Mouse (Mus musculus): ENCODE results near the gene Usp30. TPM values are rescaled to one million over a fixed set of nuclear protein-coding genes. Genes with fewer than 3 reads are reported as not detected.

Gene Usp30
- polyA plus RNA-seq, 1 experiment from 2014 or later, result 9.3 TPM

GRCm38 (mm10) chr5:114129550-114130210 lies 64.4 kb downstream of the Usp30 start:
- H3K9ac ChIP-seq (ENCODE audit: low read depth, low read length), result peak overlapping the region; percentile 75
- H3K36me3 ChIP-seq (ENCODE audit: control insufficient read depth, insufficient read depth, low read length), result 0 out of 2 replicates have a peak, but pooled peaks cover 2% of the 10 kb centered on the region
- no peaks in the 10 kb centered on the region for H3K9me3 ChIP-seq (ENCODE audit: control insufficient read depth, low read length)
- H3K27me3 ChIP-seq (replicated peaks; ENCODE audit: control insufficient read depth, insufficient read depth, low read length), result no peaks in the 10 kb centered on the region
- peaks cover 35% of the 10 kb centered on the region for H3K4me1 ChIP-seq (ENCODE audit: control insufficient read depth, insufficient read depth, low read length)
- H3K27ac ChIP-seq (ENCODE audit: low read length), result no peak overlapping the region
- H3K4me2 ChIP-seq (ENCODE audit: low read depth, low read length), result peak overlapping the region; percentile 99
- no peak for ATAC-seq
- H3K4me3 ChIP-seq (ENCODE audit: low read length), result peak overlapping the region; percentile 86
- 77% methylated on average over 15 of the region's 15 CpGs for WGBS

GRCm38 (mm10) chr5:114130211-114130605 lies 64.9 kb downstream of the Usp30 start, which contains the start of gene Ung:
TSS of gene Ung (plus strand) at chr5:114130386.
- Histone ChIP-seq H3K27ac (ENCODE audit: low read length) (peak within 1 kb of the TSS; percentile 83), H3K36me3 (ENCODE audit: control insufficient read depth, insufficient read depth, low read length) (0 out of 2 replicates have a peak, but pooled peaks cover 2% of the 10 kb centered on the region), H3K9ac (ENCODE audit: low read depth, low read length) (peak within 1 kb of the TSS; percentile 75), H3K9me3 (ENCODE audit: control insufficient read depth, low read length) (no peaks in the 10 kb centered on the region), H3K27me3 (replicated peaks; ENCODE audit: control insufficient read depth, insufficient read depth, low read length) (no peaks in the 10 kb centered on the region), H3K4me1 (ENCODE audit: control insufficient read depth, insufficient read depth, low read length) (peaks cover 35% of the 10 kb centered on the region), H3K4me3 (ENCODE audit: low read length) (peak within 1 kb of the TSS; percentile 86), H3K4me2 (ENCODE audit: low read depth, low read length) (peak within 1 kb of the TSS; percentile 99)
- ATAC-seq, result peak; percentile 34
- WGBS, result 3% methylated on average over 21 of the region's 29 CpGs

GRCm38 (mm10) chr5:114130698-114131520 lies 65.6 kb downstream of the Usp30 start:
- Histone ChIP-seq H3K4me2 (ENCODE audit: low read depth, low read length) (peak overlapping the region; percentile 99), H3K36me3 (ENCODE audit: control insufficient read depth, insufficient read depth, low read length) (no peaks in the 10 kb centered on the region), H3K9ac (ENCODE audit: low read depth, low read length) (peak overlapping the region; percentile 75), H3K4me1 (ENCODE audit: control insufficient read depth, insufficient read depth, low read length) (peaks cover 35% of the 10 kb centered on the region), H3K9me3 (ENCODE audit: control insufficient read depth, low read length) (no peaks in the 10 kb centered on the region), H3K27ac (ENCODE audit: low read length) (peak overlapping the region; percentile 83), H3K4me3 (ENCODE audit: low read length) (peak overlapping the region; percentile 86), H3K27me3 (replicated peaks; ENCODE audit: control insufficient read depth, insufficient read depth, low read length) (no peaks in the 10 kb centered on the region)
- 0% methylated on average over 87 of the region's 87 CpGs for WGBS
- ATAC-seq, result peak; percentile 97

- Histone ChIP-seq H3K4me3 (ENCODE audit: low read length) (peak overlapping the region; percentile 86), H3K4me2 (ENCODE audit: low read depth, low read length) (peak overlapping the region; percentile 99), H3K9ac (ENCODE audit: low read depth, low read length) (peak overlapping the region; percentile 75), H3K27ac (ENCODE audit: low read length) (peak overlapping the region; percentile 83), H3K36me3 (ENCODE audit: control insufficient read depth, insufficient read depth, low read length) (no peaks in the 10 kb centered on the region), H3K9me3 (ENCODE audit: control insufficient read depth, low read length) (no peaks in the 10 kb centered on the region), H3K4me1 (ENCODE audit: control insufficient read depth, insufficient read depth, low read length) (peaks cover 35% of the 10 kb centered on the region), H3K27me3 (replicated peaks; ENCODE audit: control insufficient read depth, insufficient read depth, low read length) (no peaks in the 10 kb centered on the region)
- 0% methylated on average over 15 of the region's 15 CpGs for WGBS
- ATAC-seq, result no peak
These were observed 66.2 kb downstream of the Usp30 start for GRCm38 (mm10) chr5:114131521-114131840.

GRCm38 (mm10) chr5:114132841-114133240 lies 67.6 kb downstream of the Usp30 start:
- Histone ChIP-seq H3K4me3 (ENCODE audit: low read length) (no peak overlapping the region), H3K27me3 (replicated peaks; ENCODE audit: control insufficient read depth, insufficient read depth, low read length) (no peaks in the 10 kb centered on the region), H3K4me1 (ENCODE audit: control insufficient read depth, insufficient read depth, low read length) (peaks cover 34% of the 10 kb centered on the region), H3K4me2 (ENCODE audit: low read depth, low read length) (no peak overlapping the region), H3K9ac (ENCODE audit: low read depth, low read length) (no peak overlapping the region), H3K27ac (ENCODE audit: low read length) (no peak overlapping the region), H3K36me3 (ENCODE audit: control insufficient read depth, insufficient read depth, low read length) (no peaks in the 10 kb centered on the region), H3K9me3 (ENCODE audit: control insufficient read depth, low read length) (no peaks in the 10 kb centered on the region)
- ATAC-seq, result no peak
- WGBS, result 88% methylated on average over 6 of the region's 6 CpGs

- Histone ChIP-seq H3K27me3 (replicated peaks; ENCODE audit: control insufficient read depth, insufficient read depth, low read length) (no peaks in the 10 kb centered on the region), H3K4me2 (ENCODE audit: low read depth, low read length) (no peak overlapping the region), H3K9ac (ENCODE audit: low read depth, low read length) (no peak overlapping the region), H3K27ac (ENCODE audit: low read length) (peak overlapping the region; percentile 23), H3K4me3 (ENCODE audit: low read length) (no peak overlapping the region), H3K36me3 (ENCODE audit: control insufficient read depth, insufficient read depth, low read length) (no peaks in the 10 kb centered on the region), H3K9me3 (ENCODE audit: control insufficient read depth, low read length) (no peaks in the 10 kb centered on the region), H3K4me1 (ENCODE audit: control insufficient read depth, insufficient read depth, low read length) (peaks cover 45% of the 10 kb centered on the region)
- 48% methylated on average over 6 of the region's 6 CpGs for WGBS
- no peak for ATAC-seq
These were observed 68.9 kb downstream of the Usp30 start for GRCm38 (mm10) chr5:114134091-114134534.

GRCm38 (mm10) chr5:114135516-114135915 lies 70.3 kb downstream of the Usp30 start:
- H3K27ac ChIP-seq (ENCODE audit: low read length), result no peak overlapping the region
- H3K9me3 ChIP-seq (ENCODE audit: control insufficient read depth, low read length), result no peaks in the 10 kb centered on the region
- H3K4me2 ChIP-seq (ENCODE audit: low read depth, low read length), result no peak overlapping the region
- 81% methylated on average over 10 of the region's 10 CpGs for WGBS
- no peak for ATAC-seq
- H3K4me1 ChIP-seq (ENCODE audit: control insufficient read depth, insufficient read depth, low read length), result peaks cover 44% of the 10 kb centered on the region
- no peaks in the 10 kb centered on the region for H3K36me3 ChIP-seq (ENCODE audit: control insufficient read depth, insufficient read depth, low read length)
- H3K9ac ChIP-seq (ENCODE audit: low read depth, low read length), result no peak overlapping the region
- H3K4me3 ChIP-seq (ENCODE audit: low read length), result no peak overlapping the region
- H3K27me3 ChIP-seq (replicated peaks; ENCODE audit: control insufficient read depth, insufficient read depth, low read length), result no peaks in the 10 kb centered on the region

GRCm38 (mm10) chr5:114137481-114138276 lies 72.4 kb downstream of the Usp30 start:
- Histone ChIP-seq H3K27me3 (replicated peaks; ENCODE audit: control insufficient read depth, insufficient read depth, low read length) (no peaks in the 10 kb centered on the region), H3K9ac (ENCODE audit: low read depth, low read length) (no peak overlapping the region), H3K4me3 (ENCODE audit: low read length) (no peak overlapping the region), H3K4me2 (ENCODE audit: low read depth, low read length) (peak overlapping the region; percentile 22), H3K36me3 (ENCODE audit: control insufficient read depth, insufficient read depth, low read length) (no peaks in the 10 kb centered on the region), H3K4me1 (ENCODE audit: control insufficient read depth, insufficient read depth, low read length) (peaks cover 31% of the 10 kb centered on the region), H3K9me3 (ENCODE audit: control insufficient read depth, low read length) (no peaks in the 10 kb centered on the region), H3K27ac (ENCODE audit: low read length) (peak overlapping the region; percentile 90)
- peak; percentile 29 for ATAC-seq
- 73% methylated on average over 15 of the region's 15 CpGs for WGBS
